Comparison of ENCODE assay signal across 8 mouse cellular contexts in genomic region chr5:76304452-76305341, GRCm38 (mm10). TPM values are rescaled to one million over a fixed set of nuclear protein-coding genes. Genes with fewer than 3 reads are reported as not detected.
DNase-seq lines count a peak whose midpoint lies in the region; ATAC-seq and TF ChIP-seq lines count a peak whose summit lies in the region.

Gene Clock, minus strand, starts transcription at chr5:76304792.

- no peak for TF ChIP-seq POLR2A in heart, adult 2 months (IDR thresholded peaks at IDR 0.05; ENCODE audit: insufficient read depth, low read depth, low read length)

- WGBS in embryonic facial prominence, embryonic 11.5 days, result under 1% methylated on average over 89 of the region's 104 CpGs
- WGBS in heart, adult 2 months, result 1% methylated on average over 96 of the region's 104 CpGs
- under 1% methylated on average over 62 of the region's 104 CpGs for WGBS in limb, embryonic 13.5 days
- WGBS in midbrain, embryonic 15.5 days, result under 1% methylated on average over 103 of the region's 104 CpGs

- H3K4me2 ChIP-seq in embryonic facial prominence, embryonic 11.5 days (ENCODE audit: low read depth, low read length), result peak within 1 kb of the TSS; percentile 79
- peak within 1 kb of the TSS; percentile 82 for H3K4me2 ChIP-seq in limb, embryonic 13.5 days (replicated peaks)
- H3K4me2 ChIP-seq in midbrain, embryonic 15.5 days, result peak within 1 kb of the TSS; percentile 75

- no peaks in the 10 kb centered on the region for H3K36me3 ChIP-seq in embryonic facial prominence, embryonic 11.5 days (replicated peaks; ENCODE audit: control insufficient read depth, insufficient read depth, low read depth, low read length)
- peaks cover 10% of the 10 kb centered on the region for H3K36me3 ChIP-seq in heart, adult 2 months (ENCODE audit: control insufficient read depth, insufficient read depth, low read length)
- H3K36me3 ChIP-seq in limb, embryonic 13.5 days, result no peaks in the 10 kb centered on the region
- H3K36me3 ChIP-seq in midbrain, embryonic 15.5 days (replicated peaks), result no peaks in the 10 kb centered on the region

- peak; percentile 89 for ATAC-seq in embryonic facial prominence, embryonic 11.5 days (replicated peaks; ENCODE audit: insufficient number of reproducible peaks, low FRiP score, low TSS enrichment, low read depth)
- ATAC-seq in limb, embryonic 13.5 days (ENCODE audit: low FRiP score, low read depth), result peak; percentile 92
- ATAC-seq in midbrain, embryonic 15.5 days (replicated peaks), result peak; percentile 92

- DNase-seq in 3134 (ENCODE audit: extremely low read depth, insufficient read length, low spot score), result peak; percentile 89
- DNase-seq in adrenal gland, postnatal 25 days, result peak; percentile 92
- DNase-seq in embryonic facial prominence, embryonic 11.5 days (ENCODE audit: low spot score), result peak; percentile 92
- DNase-seq in heart, adult 2 months, result peak; percentile 94 to 95
- peak; percentile 86 to 88 for DNase-seq in kidney, adult 8-10 months
- peak; percentile 80 to 89 for DNase-seq in spleen, adult 18-20 months

- no peak; the same call in 1 of the 2 replicates for TF ChIP-seq CTCF in heart, adult 2 months (IDR thresholded peaks at IDR 0.05)

- no peak for TF ChIP-seq EP300 in heart, adult 2 months (IDR thresholded peaks at IDR 0.05; ENCODE audit: insufficient read depth, low read depth, low read length)

- no peaks in the 10 kb centered on the region for H3K4me1 ChIP-seq in embryonic facial prominence, embryonic 11.5 days (ENCODE audit: control insufficient read depth, insufficient read depth, low read length)
- peaks cover 3% of the 10 kb centered on the region for H3K4me1 ChIP-seq in heart, adult 2 months (ENCODE audit: control insufficient read depth, insufficient read depth, low read length)
- H3K4me1 ChIP-seq in limb, embryonic 13.5 days, result peaks cover 28% of the 10 kb centered on the region
- H3K4me1 ChIP-seq in midbrain, embryonic 15.5 days, result peaks cover 27% of the 10 kb centered on the region

- peak within 1 kb of the TSS; percentile 95 for H3K27ac ChIP-seq in embryonic facial prominence, embryonic 11.5 days (replicated peaks; ENCODE audit: low read depth, low read length)
- peak within 1 kb of the TSS; percentile 96 for H3K27ac ChIP-seq in heart, adult 2 months
- H3K27ac ChIP-seq in limb, embryonic 13.5 days, result peak within 1 kb of the TSS; percentile 96
- H3K27ac ChIP-seq in midbrain, embryonic 15.5 days, result peak within 1 kb of the TSS; percentile 97

- no peaks in the 10 kb centered on the region for H3K9me3 ChIP-seq in embryonic facial prominence, embryonic 11.5 days (replicated peaks; ENCODE audit: control insufficient read depth, low read length)
- no peaks in the 10 kb centered on the region for H3K9me3 ChIP-seq in limb, embryonic 13.5 days
- H3K9me3 ChIP-seq in midbrain, embryonic 15.5 days, result no peaks in the 10 kb centered on the region

- peak within 1 kb of the TSS; percentile 96 for H3K4me3 ChIP-seq in embryonic facial prominence, embryonic 11.5 days (ENCODE audit: low read depth, low read length)
- H3K4me3 ChIP-seq in heart, adult 2 months, result peak within 1 kb of the TSS; percentile 89
- H3K4me3 ChIP-seq in limb, embryonic 13.5 days, result peak within 1 kb of the TSS; percentile 70
- H3K4me3 ChIP-seq in midbrain, embryonic 15.5 days, result peak within 1 kb of the TSS; percentile 98

- H3K27me3 ChIP-seq in embryonic facial prominence, embryonic 11.5 days (ENCODE audit: control insufficient read depth, insufficient read depth, low read length), result no peaks in the 10 kb centered on the region
- no peaks in the 10 kb centered on the region for H3K27me3 ChIP-seq in heart, adult 2 months (ENCODE audit: control insufficient read depth, insufficient read depth, low read length)
- H3K27me3 ChIP-seq in limb, embryonic 13.5 days, result no peaks in the 10 kb centered on the region
- no peaks in the 10 kb centered on the region for H3K27me3 ChIP-seq in midbrain, embryonic 15.5 days (replicated peaks)

- H3K9ac ChIP-seq in embryonic facial prominence, embryonic 11.5 days (replicated peaks; ENCODE audit: low read length), result peak within 1 kb of the TSS; percentile 79
- H3K9ac ChIP-seq in heart, adult 2 months (ENCODE audit: low read depth, low read length), result peak within 1 kb of the TSS; percentile 95
- H3K9ac ChIP-seq in limb, embryonic 13.5 days, result peak within 1 kb of the TSS; percentile 87
- peak within 1 kb of the TSS; percentile 92 for H3K9ac ChIP-seq in midbrain, embryonic 15.5 days

- H3K79me2 ChIP-seq in heart, adult 2 months (replicated peaks; ENCODE audit: control insufficient read depth, insufficient read depth, low read length), result no peaks in the 10 kb centered on the region

- intact Hi-C loops in heart, adult 2 months (cut with DNase I), result loop anchor here (2.0 to 10.0 kb wide), 4 partner anchors 117 to 430 kb away; partner anchors contain the start of gene Srd5a3

RNA-seq across cellular contexts. Expression of gene Clock, which starts in this region (rescaled TPM):
- total RNA-seq in adrenal gland, postnatal 25 days (2021), result 36.0 and 47.6 TPM in 2 replicates
- 9.6 and 11.8 TPM in 2 replicates for polyA plus RNA-seq in embryonic facial prominence, embryonic 11.5 days (2014; fragmentation: Nextera tagmentation; extraction: Ambion mirVana)
- total RNA-seq in heart, adult 2 months (2021), result 10 to 100 TPM; 29.4 to 35.3 TPM
- 11.1 and 23.7 TPM in 2 replicates for polyA plus RNA-seq in heart, adult 2 months (2012; rRNA removed)
- 13.9 and 16.5 TPM in 2 replicates for polyA plus RNA-seq in limb, embryonic 13.5 days (2015; fragmentation: Nextera tagmentation; extraction: Ambion mirVana)
- 15.0 and 16.8 TPM in 2 replicates for polyA plus RNA-seq in midbrain, embryonic 15.5 days (2015; fragmentation: Nextera tagmentation; extraction: Ambion mirVana)

Comparison
In these comparisons a context has a peak if more than half of its experiments do, and no peak if none do; other contexts are left out.
1. Peak in every context shown above with its lines: DNase-seq, ATAC-seq, H3K4me3 ChIP-seq and H3K27ac ChIP-seq.